Mouse (Mus musculus) left cerebral cortex, postnatal 25 days (tissue): ENCODE measurements around the gene Gm49380. TPM values are rescaled to one million over a fixed set of nuclear protein-coding genes. Genes with fewer than 3 reads are reported as not detected.

ENCODE experiments used
- DNase-seq, 2 experiments: peaks; one replicate each; pipeline ENCODE4 v3.0.0; 2022; ENCODE audit warnings: low spot score in 2 of 2, mixed read lengths in 1 of 2
- intact Hi-C: fragments of 180-260 bp; cut with DNase I; formaldehyde crosslinking; loops from one replicate; pipeline ENCODE4 v1.15.1; 2025
- total RNA-seq, 2 experiments: library from RNA; stranded (reverse); gene quantifications; 2 replicates each; pipeline ENCODE4 v1.2.3; 2021

The Gm49380 gene
- total RNA-seq, 2 experiments from 2014 or later = 0.14 to 0.27 TPM

GRCm38 (mm10) chr9:44101490-44101889 lies 11.8 kb downstream of the Gm49380 start, which contains the start of gene Mfrp:
Mfrp (plus strand) TSS chr9:44101729.
- no peak for DNase-seq
- intact Hi-C loops = no loop called here

DNA sequence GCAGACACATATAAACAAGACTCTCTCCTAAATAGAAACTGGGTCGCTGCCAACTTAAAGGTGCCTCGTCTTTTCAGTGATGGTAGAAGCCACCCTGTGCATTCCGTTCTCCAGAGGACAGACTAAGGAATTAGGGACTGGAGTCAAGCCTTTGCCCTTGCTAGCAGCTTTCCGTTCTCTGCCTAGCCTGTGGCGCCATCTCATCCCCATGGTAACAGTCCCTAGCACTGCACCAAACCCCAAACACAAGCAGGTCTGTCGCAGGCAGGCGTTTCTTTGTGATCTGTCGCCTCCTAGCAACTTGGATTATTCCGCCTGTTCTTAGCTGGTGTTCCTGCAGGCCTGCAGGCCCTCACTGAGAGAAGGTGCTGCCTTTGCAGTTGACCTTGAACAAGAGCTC lies 16.8 kb downstream of the Gm49380 start:
- peak; percentile 65 to 77 for DNase-seq
- intact Hi-C loops = no loop called here

DNA sequence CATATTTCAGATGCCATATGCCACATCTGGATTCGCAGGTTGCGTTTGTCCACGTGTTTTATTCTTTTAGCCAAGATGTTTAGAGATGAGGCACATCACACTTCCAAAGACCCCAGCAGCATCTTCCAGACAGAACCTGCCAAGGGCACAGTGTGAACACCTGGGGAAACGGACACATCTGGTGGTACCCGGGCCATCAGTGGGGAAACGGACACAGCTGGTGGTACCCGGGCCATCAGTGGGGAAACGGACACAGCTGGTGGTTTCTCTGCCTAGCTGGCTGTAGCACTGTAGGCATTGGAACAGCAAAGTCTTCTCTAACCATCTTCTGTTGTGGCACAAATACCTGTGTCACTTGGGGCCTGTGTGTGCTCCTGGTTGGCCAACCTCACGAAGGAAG lies 17.5 kb downstream of the Gm49380 start:
- intact Hi-C loops = no loop called here

GRCm38 (mm10) chr9:44094737-44095136 lies 18.6 kb downstream of the Gm49380 start:
- DNase-seq = no peak
- intact Hi-C loops = no loop called here

More for the DNA sequence above, 17.5 kb downstream of the Gm49380 start:
- DNase-seq = no peak

- intact Hi-C loops = no loop called here
- DNase-seq = peak; percentile 75 to 90
These were observed 19.4 kb downstream of the Gm49380 start for GRCm38 (mm10) chr9:44093612-44094503.

GRCm38 (mm10) chr9:44088877-44089608 lies 24.3 kb downstream of the Gm49380 start:
- intact Hi-C loops = no loop called here

DNA sequence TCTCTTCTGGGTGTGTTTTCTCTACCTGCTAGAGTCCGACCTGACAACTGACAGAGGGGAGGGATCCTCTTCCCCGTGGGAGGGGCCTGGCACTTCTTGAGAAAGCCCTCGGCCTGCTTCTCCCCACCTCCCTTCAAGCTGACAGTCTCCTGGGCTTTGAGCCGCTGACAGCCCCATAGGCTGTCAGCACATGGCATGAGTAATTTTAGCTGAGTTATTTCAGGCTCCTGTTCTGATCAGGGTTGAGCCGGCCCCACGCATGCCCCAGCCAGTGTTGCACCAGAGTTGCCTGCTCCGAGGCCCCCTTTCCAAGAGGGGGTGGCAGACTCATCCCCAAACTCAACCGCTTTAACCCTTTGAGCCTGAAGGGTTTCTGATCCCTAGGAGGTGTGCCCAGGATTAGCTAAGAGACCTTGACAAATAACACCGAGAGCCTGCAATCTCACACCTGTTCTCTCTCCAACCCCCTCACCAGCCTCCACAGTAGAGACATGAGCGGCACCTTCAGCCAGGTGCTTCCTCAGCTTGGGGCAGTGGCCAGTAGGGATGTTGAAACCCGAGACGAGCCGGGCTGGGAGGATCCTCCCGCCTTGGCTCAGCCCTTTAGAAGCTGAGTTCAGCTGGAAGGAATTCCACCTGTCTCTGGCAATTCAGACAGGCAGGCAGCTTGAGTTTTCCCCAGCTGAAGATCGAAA lies 25.4 kb downstream of the Gm49380 start:
- intact Hi-C loops = loop anchor here (2.0 kb wide), 1 partner anchor 21 kb away; the partner anchor contains the start of gene Usp2
- peak; percentile 62 to 89 for DNase-seq

More at GRCm38 (mm10) chr9:44088877-44089608, 24.3 kb downstream of the Gm49380 start:
- DNase-seq = peak in 1 of 2 experiments; percentile 56

GRCm38 (mm10) chr9:44086960-44087359 lies 26.3 kb downstream of the Gm49380 start:
- intact Hi-C loops = loop anchor here (2.0 kb wide), 1 partner anchor 20 kb away; the partner anchor contains the start of gene Usp2
- DNase-seq = no peak

- intact Hi-C loops = loop anchor here (2.0 kb wide), 1 partner anchor 19 kb away; the partner anchor contains the start of gene Usp2
- DNase-seq = peak; percentile 73 to 86
These were observed 27.3 kb downstream of the Gm49380 start for GRCm38 (mm10) chr9:44085741-44086665.

DNA sequence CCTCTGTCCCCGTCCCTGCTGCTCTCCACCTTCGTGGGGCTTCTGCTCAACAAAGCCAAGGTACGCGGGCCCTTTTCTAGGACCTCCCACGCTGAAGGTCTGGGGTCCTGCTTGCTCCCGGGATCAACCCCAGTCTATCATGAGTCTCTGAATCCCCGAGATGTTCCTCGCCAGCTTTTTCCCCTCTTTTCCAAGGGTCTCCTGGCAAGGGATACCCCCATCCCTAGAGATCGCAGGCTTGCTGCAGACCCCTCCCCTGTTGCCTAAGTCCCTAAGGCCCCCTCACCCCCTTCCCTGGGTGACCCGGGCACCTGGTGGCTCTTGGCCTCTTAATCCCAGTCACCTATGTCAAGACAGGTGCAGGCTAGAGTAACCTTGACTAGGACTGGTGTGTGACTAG lies 28.0 kb downstream of the Gm49380 start:
- no peak for DNase-seq
- intact Hi-C loops = no loop called here

DNA sequence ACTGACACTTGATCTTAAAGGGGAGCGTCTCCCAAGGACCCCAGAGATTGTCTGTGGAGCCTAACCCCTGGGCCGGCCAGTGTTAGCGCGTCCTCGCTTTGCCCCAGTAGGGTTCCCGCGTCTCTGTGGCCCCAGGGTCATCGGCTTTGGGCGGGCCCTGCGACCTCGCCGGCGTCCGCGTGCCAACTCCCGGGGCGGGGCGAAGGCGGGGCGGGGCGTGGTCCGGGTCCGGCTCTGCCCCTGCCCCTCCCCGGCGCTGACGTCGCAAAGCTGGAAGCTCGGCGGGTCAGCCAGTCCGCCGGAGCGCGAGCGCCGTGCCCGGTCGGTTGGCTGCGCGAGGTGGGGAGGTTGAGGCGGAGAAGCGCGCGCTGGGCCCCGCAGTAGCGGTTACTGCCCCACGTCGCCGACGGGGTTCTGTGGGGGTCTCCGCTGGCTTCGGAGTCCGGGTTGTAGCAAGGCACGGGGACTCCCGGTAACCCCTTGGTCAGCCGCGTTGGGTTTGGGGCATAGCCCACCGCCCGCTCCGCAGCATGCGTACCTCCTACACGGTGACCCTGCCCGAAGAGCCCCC lies 28.6 kb downstream of the Gm49380 start:
- intact Hi-C loops = loop anchor here (5.0 kb wide), 1 partner anchor 537 kb away; no protein-coding TSS in a partner anchor
- DNase-seq = peak; percentile 92 to 93

DNA sequence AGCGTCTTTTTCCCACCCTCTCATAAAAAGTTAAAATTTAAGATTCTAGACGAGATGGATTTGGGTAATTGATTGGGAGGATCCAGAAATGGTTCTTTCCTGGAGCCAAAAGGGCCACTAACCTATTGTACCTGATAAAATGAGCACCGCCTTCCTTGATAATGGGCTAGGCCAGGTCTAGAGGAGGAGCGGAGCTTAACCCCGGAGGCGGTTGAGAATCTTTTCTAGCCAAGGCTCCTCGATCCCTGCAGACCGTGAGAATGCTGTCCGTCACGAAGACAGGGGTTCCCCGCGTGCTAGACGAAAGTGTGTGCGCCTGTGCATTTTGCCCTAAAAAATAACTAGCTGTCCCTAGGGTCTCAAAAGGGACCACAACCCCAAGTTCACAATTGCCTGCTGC lies 29.1 kb downstream of the Gm49380 start:
- intact Hi-C loops = loop anchor here (5.0 kb wide), 1 partner anchor 537 kb away; no protein-coding TSS in a partner anchor
- DNase-seq = no peak

DNA sequence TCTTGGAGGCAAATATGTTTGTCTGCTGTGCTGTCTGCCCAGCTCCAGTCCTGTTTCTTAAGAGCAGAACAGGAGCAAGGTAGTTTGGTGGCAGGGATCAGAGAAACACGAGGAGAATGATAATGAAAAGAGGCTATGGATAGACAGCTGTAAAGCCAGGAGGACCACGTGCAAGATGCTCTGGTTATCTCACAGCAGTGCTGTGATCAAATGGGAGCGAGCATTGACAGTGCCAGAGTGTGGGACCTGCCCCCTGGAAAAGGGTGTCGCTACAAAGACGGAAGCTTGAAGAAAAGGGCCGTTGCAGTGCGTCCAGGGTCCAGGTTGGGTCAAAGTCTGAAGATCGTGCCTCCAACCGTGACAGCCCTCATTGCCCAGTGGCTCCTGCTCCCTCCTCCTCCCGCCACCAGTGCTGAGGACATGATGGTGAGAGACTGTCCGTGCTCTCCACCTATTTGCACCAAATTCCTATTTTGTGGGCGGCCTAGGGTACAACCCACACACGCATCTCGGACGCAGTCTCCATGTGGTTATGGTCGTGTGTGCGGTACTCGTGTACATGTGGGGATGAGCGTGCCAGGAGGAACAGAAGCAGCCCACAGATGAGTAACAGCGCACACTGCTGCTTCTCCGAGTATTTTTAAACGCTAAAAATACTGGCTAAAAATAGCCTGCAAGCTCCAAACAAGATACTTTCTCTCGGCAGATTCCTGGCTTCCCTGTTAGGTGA lies 29.7 kb downstream of the Gm49380 start:
- peak; percentile 78 to 95 for DNase-seq
- intact Hi-C loops = loop anchor here (5.0 kb wide), 1 partner anchor 536 kb away; no protein-coding TSS in a partner anchor

DNA sequence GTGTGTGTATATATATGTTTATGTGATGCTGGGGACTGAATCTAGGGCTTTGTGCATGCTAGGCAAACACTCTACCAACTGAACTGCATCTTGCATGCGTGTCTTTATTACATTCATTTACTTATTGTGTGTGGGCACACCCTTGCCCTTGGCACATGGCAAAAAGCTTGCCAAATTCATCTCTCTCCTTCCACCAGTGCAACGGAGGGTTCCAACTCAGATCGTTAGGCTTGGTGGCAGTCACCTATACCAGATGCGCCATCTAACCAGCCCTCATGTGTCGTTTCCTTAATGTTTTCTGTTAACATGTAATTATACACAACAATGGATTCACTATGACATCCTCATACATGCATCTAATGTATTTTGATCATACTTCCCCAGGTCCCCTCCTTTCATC lies 31.0 kb downstream of the Gm49380 start:
- intact Hi-C loops = loop anchor here (5.0 kb wide), 1 partner anchor 535 kb away; no protein-coding TSS in a partner anchor
- DNase-seq = no peak

GRCm38 (mm10) chr9:44081581-44081980 lies 31.7 kb downstream of the Gm49380 start:
- DNase-seq = no peak
- intact Hi-C loops = loop anchor here (5.0 kb wide), 1 partner anchor 534 kb away; no protein-coding TSS in a partner anchor

DNA sequence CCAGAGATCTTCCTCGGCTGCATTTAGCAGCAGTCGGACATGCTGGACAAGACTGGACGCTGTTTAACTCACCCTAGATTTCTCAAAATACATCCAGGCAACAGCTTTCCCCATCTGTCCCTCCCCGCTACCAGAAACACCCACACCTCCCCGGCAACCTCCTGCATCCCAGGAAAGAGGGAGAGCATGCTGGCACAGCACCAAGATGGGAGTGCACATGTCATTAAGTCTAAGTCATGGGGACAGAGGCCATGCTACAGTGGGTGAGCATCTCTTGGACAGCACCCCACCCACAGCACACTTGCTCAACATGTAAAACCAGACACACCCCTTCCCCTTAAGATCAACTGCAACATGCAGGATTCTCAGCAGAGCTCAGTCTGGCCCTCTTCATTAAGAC lies 32.3 kb downstream of the Gm49380 start:
- intact Hi-C loops = loop anchor here (5.0 kb wide), 1 partner anchor 534 kb away; no protein-coding TSS in a partner anchor
- peak; percentile 57 to 83 for DNase-seq
